Mouse (Mus musculus) 416B (cell line): ENCODE data around the gene Lrfn3.
A peak's percentile ranks its signal among the peaks of the same experiment; 100 is the strongest.

Source experiments
- DNase-seq: peaks from one replicate; pipeline ENCODE4 v3.0.0; 2011; ENCODE audit warnings: low read depth

Gene Lrfn3

GRCm38 (mm10) chr7:30313666-30314320 lies 48.8 kb downstream of the Lrfn3 start:
- DNase-seq: no peak

DNA sequence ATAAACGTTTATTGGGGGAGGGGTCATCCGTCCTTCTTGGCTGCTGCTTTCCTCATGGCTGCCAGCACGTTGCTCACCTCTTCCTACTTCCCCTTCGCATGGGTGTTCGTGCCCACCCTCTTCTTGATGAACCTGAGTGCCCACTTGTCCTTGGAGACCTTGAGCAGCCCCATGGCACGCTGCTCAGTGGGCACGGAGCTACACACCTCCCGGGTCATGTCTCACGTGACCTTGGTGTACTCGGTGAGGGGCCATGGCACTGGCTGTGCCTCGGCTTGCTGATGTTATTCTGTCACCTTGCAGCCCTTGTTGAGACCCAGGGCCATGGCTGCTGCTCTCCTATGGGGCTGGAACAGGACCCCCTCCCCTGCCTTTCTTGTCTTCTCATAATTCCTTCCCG lies 52.4 kb downstream of the Lrfn3 start:
- DNase-seq: no peak

- no peak for DNase-seq
These were observed 53.0 kb downstream of the Lrfn3 start for GRCm38 (mm10) chr7:30309395-30310129.

DNA sequence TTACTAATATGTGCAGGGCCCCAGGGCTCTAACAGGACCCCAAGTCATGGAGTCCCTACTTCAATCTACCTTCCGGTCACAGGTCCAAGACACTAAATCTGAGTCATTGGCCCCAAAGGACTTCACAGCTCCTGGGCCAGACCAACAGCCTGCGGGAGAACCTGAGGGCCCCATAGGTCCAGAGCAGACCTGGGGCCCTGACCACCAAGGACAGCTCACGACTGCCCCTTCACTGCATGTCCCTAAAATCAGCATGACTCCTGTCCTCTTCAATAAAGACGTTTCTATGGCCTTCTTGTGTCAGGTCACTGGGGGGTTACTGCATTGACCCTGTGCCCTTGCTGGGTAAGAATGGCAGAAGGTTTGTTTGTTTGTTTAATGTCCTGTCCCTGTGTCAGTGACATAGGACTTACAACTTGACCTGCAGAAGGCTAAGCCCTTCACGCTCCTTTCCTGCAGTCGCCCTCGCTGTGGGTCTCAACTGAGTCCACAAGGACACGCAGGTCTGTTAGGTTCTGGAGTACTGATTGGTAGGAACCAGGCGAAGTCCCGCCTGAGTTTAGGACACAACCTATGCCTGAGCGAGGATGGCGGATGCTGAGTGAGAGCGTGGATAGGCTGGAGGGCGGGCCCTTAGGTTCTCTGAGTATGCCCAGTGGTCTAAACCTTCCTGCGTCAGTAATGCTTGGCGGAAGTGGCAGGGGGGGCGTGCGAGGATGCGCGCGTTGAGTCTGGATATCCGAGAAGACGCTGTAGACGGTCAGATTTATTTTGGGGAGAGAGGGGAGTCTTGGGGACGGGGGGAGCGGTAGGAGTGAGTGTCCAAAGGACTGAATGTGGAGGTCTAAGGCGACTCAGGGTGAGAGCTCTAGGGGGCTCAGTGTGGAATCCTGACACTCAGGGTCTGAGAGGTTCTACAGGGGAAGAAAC lies 54.2 kb downstream of the Lrfn3 start, which contains the start of gene Alkbh6:
Gene Alkbh6 (plus strand): TSS at position 642 of the 930 bp plus-strand sequence.
- peak; percentile 98 for DNase-seq

DNA sequence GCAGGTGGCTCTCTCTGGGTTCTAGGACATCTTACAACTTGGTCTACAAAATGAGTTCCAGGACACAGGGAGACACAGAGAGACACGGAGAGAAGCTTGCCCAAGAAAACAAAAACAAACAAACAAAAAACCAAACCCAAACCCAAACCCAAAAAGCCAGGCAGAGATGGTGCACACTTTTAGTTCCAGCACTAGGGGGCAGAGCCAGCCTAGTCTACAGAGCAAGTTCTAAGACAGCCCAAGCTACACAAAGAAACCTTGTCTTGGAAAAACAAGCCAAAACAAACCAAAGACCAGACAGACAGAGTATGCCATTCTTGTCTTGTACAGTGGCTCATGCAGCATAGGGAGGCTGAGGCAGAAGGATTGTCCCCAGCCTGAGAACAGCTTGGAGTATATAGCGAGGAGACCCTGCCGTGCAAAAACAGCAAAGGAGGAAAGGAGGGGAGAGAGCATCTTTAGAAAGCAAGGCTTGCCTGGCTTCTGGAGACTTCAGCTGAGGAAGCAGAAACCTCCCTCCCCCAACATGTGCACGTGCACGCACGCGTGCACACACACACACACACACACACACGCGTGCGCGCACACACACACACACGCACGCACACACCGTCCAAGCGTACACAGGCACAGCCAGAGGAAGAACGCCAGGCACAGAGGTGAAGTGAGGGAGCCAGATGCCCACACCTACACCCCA lies 56.3 kb downstream of the Lrfn3 start:
- peak; percentile 66 for DNase-seq
